Mouse (Mus musculus) liver, postnatal 0 days (tissue): Measurements from ENCODE around the gene Fyb. TPM values are rescaled to one million over a fixed set of nuclear protein-coding genes. Genes with fewer than 3 reads are reported as not detected.

Experiments
- ATAC-seq: fragments of 200-750 bp; cut with Nextera tagmentation; 2 replicates; pipeline ENCODE4 v1.8.0; 2017; ENCODE audit warnings: mild to moderate bottlenecking, moderate library complexity
- DNase-seq: peaks from one replicate; pipeline ENCODE4 v3.0.0-alpha.2; 2016
- H3K27ac ChIP-seq: fragments of 300-500 bp; sonication (generic); 2 replicates; pipeline ENCODE4 v1.5.1; 2014; ENCODE audit warnings: antibody characterized with exemption, moderate library complexity, mild to moderate bottlenecking, low read depth
- H3K27me3 ChIP-seq: fragments of 300-500 bp; sonication (generic); 2 replicates; pipeline ENCODE4 v1.6.1; 2014; ENCODE audit warnings: low read length, control low read depth, mixed read lengths; ENCODE audit not compliant: insufficient read depth
- H3K36me3 ChIP-seq: fragments of 300-500 bp; sonication (generic); replicated peaks from 2 replicates; pipeline ENCODE4 v1.6.1; 2014; ENCODE audit warnings: mild to moderate bottlenecking, control low read depth, low read length, moderate library complexity, mixed read lengths; ENCODE audit not compliant: insufficient read depth
- H3K4me1 ChIP-seq: fragments of 300-500 bp; sonication (generic); 2 replicates; pipeline ENCODE4 v1.6.1; 2014; ENCODE audit warnings: antibody characterized with exemption, mild to moderate bottlenecking, control low read depth; ENCODE audit not compliant: insufficient read depth
- H3K4me2 ChIP-seq: fragments of 300-500 bp; sonication (generic); 2 replicates; pipeline ENCODE4 v1.6.1; 2014; ENCODE audit warnings: low read depth, mild to moderate bottlenecking, low read length, moderate library complexity, mixed read lengths
- H3K4me3 ChIP-seq: fragments of 300-500 bp; sonication (generic); 2 replicates; pipeline ENCODE4 v1.5.1; 2014; ENCODE audit warnings: low read depth, low read length
- H3K9ac ChIP-seq: fragments of 300-500 bp; sonication (generic); replicated peaks from 2 replicates; pipeline ENCODE4 v1.6.1; 2014; ENCODE audit warnings: mild to moderate bottlenecking, moderate library complexity
- H3K9me3 ChIP-seq: fragments of 300-500 bp; sonication (generic); 2 replicates; pipeline ENCODE4 v1.6.1; 2016; ENCODE audit warnings: mild to moderate bottlenecking, control low read depth, low read length, mixed read lengths
- CTCF ChIP-seq: sonication (generic); IDR thresholded peaks from 2 replicates; pipeline ENCODE4 v1.5.1; 2016; ENCODE audit warnings: antibody characterized with exemption, low read depth
- EP300 ChIP-seq: IDR thresholded peaks from 2 replicates; pipeline ENCODE4 v1.6.1; 2016; ENCODE audit warnings: antibody characterized with exemption, low read depth, mild to moderate bottlenecking
- WGBS: fragments of 180-500 bp; shearing (Covaris S2); extraction: QIAGEN DNeasy Blood & Tissue Kit; methylation state at CpG from one replicate; pipeline ENCODE4 v1.1.7; 2014; ENCODE audit not compliant: insufficient replicate concordance; 5-methylcytosine and 5-hydroxymethylcytosine counted together
- polyA plus RNA-seq: library from polyadenylated mRNA; unstranded; fragments of >200 nt; fragmentation: Nextera tagmentation; extraction: Ambion mirVana; gene quantifications from 2 replicates; pipeline ENCODE4 v1.2.1, GENCODE M21; 2015

The Fyb gene
- polyA plus RNA-seq, 1 experiment from 2014 or later = 29.7 TPM

GRCm38 (mm10) chr15:6519417-6520255 is 3.0 kb upstream of the Fyb start:
- H3K4me3 ChIP-seq = no peak overlapping the region
- ATAC-seq = 0 out of 2 replicates have a peak, but pooled peaks have one; percentile 20

GRCm38 (mm10) chr15:6520505-6521155 is 2.0 kb upstream of the Fyb start:
- no peaks in the 10 kb centered on the region for H3K36me3 ChIP-seq
- H3K4me3 ChIP-seq = no peak overlapping the region; the same call in 1 of the 2 replicates
- no peaks in the 10 kb centered on the region for H3K27me3 ChIP-seq
- WGBS = 35% methylated on average over 10 of the region's 10 CpGs
- ATAC-seq (peak; percentile 61), DNase-seq (no peak)
- peak overlapping the region; percentile 45 for H3K4me2 ChIP-seq
- H3K27ac ChIP-seq = peak overlapping the region; percentile 7; the same call in 1 of the 2 replicates
- H3K9ac ChIP-seq = no peak overlapping the region
- peak; percentile 83 for TF ChIP-seq EP300
- no peak for TF ChIP-seq CTCF
- peaks cover 8% of the 10 kb centered on the region for H3K4me1 ChIP-seq
- no peaks in the 10 kb centered on the region for H3K9me3 ChIP-seq

More at GRCm38 (mm10) chr15:6519417-6520255, 3.0 kb upstream of the Fyb start:
- Histone ChIP-seq H3K27ac (0 out of 2 replicates have a peak overlapping the region, but pooled peaks have one; percentile 7), H3K36me3 (no peaks in the 10 kb centered on the region), H3K27me3 (no peaks in the 10 kb centered on the region), H3K9ac (no peak overlapping the region), H3K4me1 (peaks cover 8% of the 10 kb centered on the region), H3K4me2 (peak overlapping the region; percentile 45), H3K9me3 (no peaks in the 10 kb centered on the region)
- DNase-seq = no peak
- no peak for TF ChIP-seq EP300
- no peak for TF ChIP-seq CTCF
- WGBS = 45% methylated on average over 19 of the region's 19 CpGs

GRCm38 (mm10) chr15:6524801-6525200 is 2.1 kb downstream of the Fyb start:
- WGBS = 85% methylated on average over 2 of the region's 2 CpGs

GRCm38 (mm10) chr15:6525386-6525785 is 2.7 kb downstream of the Fyb start:
- no peak overlapping the region for H3K9ac ChIP-seq
- TF ChIP-seq CTCF = no peak
- TF ChIP-seq EP300 = no peak
- no peak for ATAC-seq
- no peaks in the 10 kb centered on the region for H3K27me3 ChIP-seq
- no peak overlapping the region for H3K27ac ChIP-seq
- no peak overlapping the region for H3K4me2 ChIP-seq
- WGBS = 57% methylated on average over 3 of the region's 3 CpGs
- DNase-seq = no peak
- peaks cover 8% of the 10 kb centered on the region for H3K4me1 ChIP-seq
- no peaks in the 10 kb centered on the region for H3K36me3 ChIP-seq
- no peaks in the 10 kb centered on the region for H3K9me3 ChIP-seq
- H3K4me3 ChIP-seq = no peak overlapping the region

More at GRCm38 (mm10) chr15:6524801-6525200, 2.1 kb downstream of the Fyb start:
- no peak for DNase-seq
- Histone ChIP-seq H3K36me3 (no peaks in the 10 kb centered on the region), H3K9ac (no peak overlapping the region), H3K27me3 (no peaks in the 10 kb centered on the region), H3K4me3 (no peak overlapping the region), H3K27ac (no peak overlapping the region), H3K4me2 (no peak overlapping the region), H3K4me1 (peaks cover 8% of the 10 kb centered on the region), H3K9me3 (no peaks in the 10 kb centered on the region)
- ATAC-seq = no peak
- TF ChIP-seq EP300 (no peak), CTCF (no peak)

GRCm38 (mm10) chr15:6533858-6534343 is 11.2 kb downstream of the Fyb start:
- Histone ChIP-seq H3K36me3 (no peaks in the 10 kb centered on the region), H3K27ac (no peak overlapping the region), H3K4me1 (no peaks in the 10 kb centered on the region), H3K9me3 (no peaks in the 10 kb centered on the region), H3K4me3 (no peak overlapping the region), H3K4me2 (no peak overlapping the region), H3K27me3 (no peaks in the 10 kb centered on the region), H3K9ac (no peak overlapping the region)
- no peak for TF ChIP-seq CTCF
- no peak for TF ChIP-seq EP300
- ATAC-seq (no peak), DNase-seq (no peak)
- 71% methylated on average over 3 of the region's 3 CpGs for WGBS

- TF ChIP-seq EP300 (no peak), CTCF (no peak)
- Histone ChIP-seq H3K4me2 (no peak overlapping the region), H3K4me1 (no peaks in the 10 kb centered on the region), H3K4me3 (no peak overlapping the region), H3K36me3 (no peaks in the 10 kb centered on the region), H3K9ac (no peak overlapping the region), H3K9me3 (no peaks in the 10 kb centered on the region), H3K27me3 (no peaks in the 10 kb centered on the region), H3K27ac (no peak overlapping the region)
- DNase-seq (no peak), ATAC-seq (no peak)
- 60% methylated on average over 8 of the region's 8 CpGs for WGBS
These were observed 11.9 kb downstream of the Fyb start for GRCm38 (mm10) chr15:6534592-6534991.
